Mouse (Mus musculus) embryo, embryonic 11 days (tissue): ENCODE results near the gene Tas2r140.

Experiments
- DNase-seq: peaks from one replicate; pipeline ENCODE4 v3.0.0-alpha.2; 2015

The Tas2r140 gene

GRCm38 (mm10) chr6:133055716-133056115 is at the start of gene Tas2r140:
Gene Tas2r140 (minus strand): TSS chr6:133055816.
- DNase-seq: no peak

GRCm38 (mm10) chr6:133104609-133104921 is 48.9 kb upstream of the Tas2r140 start, which contains the start of gene Smim10l1:
Gene Smim10l1 (plus strand): TSS chr6:133104909.
- no peak for DNase-seq

- DNase-seq: no peak
Observed at GRCm38 (mm10) chr6:133102430-133102829, 46.8 kb upstream of the Tas2r140 start.

GRCm38 (mm10) chr6:133092226-133092625 is 36.6 kb upstream of the Tas2r140 start:
- DNase-seq: no peak

GRCm38 (mm10) chr6:133037001-133037400 is 18.6 kb downstream of the Tas2r140 start, which contains the start of gene Tas2r103:
Gene Tas2r103 (minus strand): TSS chr6:133037101.
- DNase-seq: no peak
